Mouse (Mus musculus) urinary bladder, postnatal 25 days (tissue): ENCODE data around the gene Xpo5.
A peak's percentile ranks its signal among the peaks of the same experiment; 100 is the strongest.

Experiments
- DNase-seq: peaks from one replicate; pipeline ENCODE4 v3.0.0; 2022; ENCODE audit warnings: low spot score

The Xpo5 gene

GRCm38 (mm10) chr17:46258279-46259053 lies 55.9 kb downstream of the Xpo5 start:
- DNase-seq: no peak

- no peak for DNase-seq
These were observed 57.1 kb downstream of the Xpo5 start for GRCm38 (mm10) chr17:46259675-46260074.

GRCm38 (mm10) chr17:46262201-46262694 lies 59.7 kb downstream of the Xpo5 start:
- DNase-seq: no peak

- no peak for DNase-seq
These were observed 62.9 kb downstream of the Xpo5 start for GRCm38 (mm10) chr17:46265502-46265901.

- peak; percentile 73 for DNase-seq
These were observed 63.5 kb downstream of the Xpo5 start for GRCm38 (mm10) chr17:46265918-46266618.

GRCm38 (mm10) chr17:46266986-46267385 lies 64.4 kb downstream of the Xpo5 start:
- no peak for DNase-seq

- DNase-seq: no peak
These were observed 64.9 kb downstream of the Xpo5 start for GRCm38 (mm10) chr17:46267511-46267910.

- DNase-seq: no peak
These were observed 65.6 kb downstream of the Xpo5 start for GRCm38 (mm10) chr17:46268026-46268720.

- peak; percentile 54 for DNase-seq
These were observed 67.4 kb downstream of the Xpo5 start for GRCm38 (mm10) chr17:46269771-46270534.

- DNase-seq: no peak
These were observed 69.5 kb downstream of the Xpo5 start for GRCm38 (mm10) chr17:46272058-46272457.

- no peak for DNase-seq
These were observed 70.1 kb downstream of the Xpo5 start for GRCm38 (mm10) chr17:46272675-46273074.

- no peak for DNase-seq
These were observed 71.2 kb downstream of the Xpo5 start for GRCm38 (mm10) chr17:46273803-46274236.

GRCm38 (mm10) chr17:46274465-46274864 lies 71.9 kb downstream of the Xpo5 start:
- DNase-seq: no peak

GRCm38 (mm10) chr17:46275034-46275433 lies 72.5 kb downstream of the Xpo5 start:
- no peak for DNase-seq

GRCm38 (mm10) chr17:46275506-46275905 lies 72.9 kb downstream of the Xpo5 start:
- no peak for DNase-seq

- no peak for DNase-seq
These were observed 75.0 kb downstream of the Xpo5 start for GRCm38 (mm10) chr17:46277586-46277985.

GRCm38 (mm10) chr17:46278011-46278765 lies 75.6 kb downstream of the Xpo5 start:
- DNase-seq: no peak

GRCm38 (mm10) chr17:46282483-46283123 lies 80.0 kb downstream of the Xpo5 start, which contains the start of gene Tjap1:
Tjap1 (minus strand) TSS chr17:46283026.
- DNase-seq: peak; percentile 83

GRCm38 (mm10) chr17:46283140-46283539 lies 80.6 kb downstream of the Xpo5 start:
- no peak for DNase-seq

- DNase-seq: no peak
These were observed 81.3 kb downstream of the Xpo5 start for GRCm38 (mm10) chr17:46283911-46284310.
